Mouse (Mus musculus) CD8-positive naive resting alpha-beta T cell, adult 57 days (primary cell): ENCODE data around the gene Pgbd1. TPM values are rescaled to one million over a fixed set of nuclear protein-coding genes. Genes with fewer than 3 reads are reported as not detected.

Source experiments
- total RNA-seq: library from RNA; stranded (reverse); gene quantifications from one replicate; pipeline ENCODE4 v1.2.4, GENCODE M21; 2023

The Pgbd1 gene
- 0.58 TPM for total RNA-seq

DNA sequence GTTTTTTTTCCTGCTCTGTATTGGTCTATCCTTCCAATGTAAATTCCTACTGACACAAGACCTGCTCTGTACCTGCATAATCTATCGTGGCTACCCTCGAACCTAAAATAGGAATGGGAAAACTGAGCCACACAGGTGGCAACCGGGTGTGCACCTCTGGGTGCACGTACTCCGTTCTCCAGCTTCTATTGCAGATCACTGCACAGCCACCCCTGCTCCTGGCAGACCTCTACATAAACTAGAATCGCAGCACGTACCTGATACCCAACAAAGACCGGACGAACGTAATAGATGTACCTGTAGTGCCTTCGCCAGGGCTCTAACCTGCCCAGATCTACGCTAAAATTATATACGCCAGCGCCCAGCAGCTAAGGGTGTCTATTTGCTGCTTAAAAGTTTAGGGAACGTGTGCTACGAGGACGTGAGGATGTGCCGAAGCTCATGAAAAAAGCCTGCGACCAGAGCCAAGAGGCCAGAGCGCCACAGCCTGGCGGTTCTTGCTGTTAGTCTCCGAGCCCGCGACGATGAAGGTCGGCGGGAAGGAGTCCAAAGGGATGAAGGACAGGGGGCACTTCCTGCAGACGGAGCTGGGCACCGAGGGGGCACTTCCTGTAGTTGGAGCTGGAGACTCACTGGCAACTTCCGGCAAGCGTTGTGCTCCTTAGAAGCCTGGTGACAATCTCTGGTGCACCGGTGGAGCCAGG, at the start of gene Pgbd1:
Gene Pgbd1 (minus strand): TSS at position 556 of the 704 bp plus-strand sequence.

DNA sequence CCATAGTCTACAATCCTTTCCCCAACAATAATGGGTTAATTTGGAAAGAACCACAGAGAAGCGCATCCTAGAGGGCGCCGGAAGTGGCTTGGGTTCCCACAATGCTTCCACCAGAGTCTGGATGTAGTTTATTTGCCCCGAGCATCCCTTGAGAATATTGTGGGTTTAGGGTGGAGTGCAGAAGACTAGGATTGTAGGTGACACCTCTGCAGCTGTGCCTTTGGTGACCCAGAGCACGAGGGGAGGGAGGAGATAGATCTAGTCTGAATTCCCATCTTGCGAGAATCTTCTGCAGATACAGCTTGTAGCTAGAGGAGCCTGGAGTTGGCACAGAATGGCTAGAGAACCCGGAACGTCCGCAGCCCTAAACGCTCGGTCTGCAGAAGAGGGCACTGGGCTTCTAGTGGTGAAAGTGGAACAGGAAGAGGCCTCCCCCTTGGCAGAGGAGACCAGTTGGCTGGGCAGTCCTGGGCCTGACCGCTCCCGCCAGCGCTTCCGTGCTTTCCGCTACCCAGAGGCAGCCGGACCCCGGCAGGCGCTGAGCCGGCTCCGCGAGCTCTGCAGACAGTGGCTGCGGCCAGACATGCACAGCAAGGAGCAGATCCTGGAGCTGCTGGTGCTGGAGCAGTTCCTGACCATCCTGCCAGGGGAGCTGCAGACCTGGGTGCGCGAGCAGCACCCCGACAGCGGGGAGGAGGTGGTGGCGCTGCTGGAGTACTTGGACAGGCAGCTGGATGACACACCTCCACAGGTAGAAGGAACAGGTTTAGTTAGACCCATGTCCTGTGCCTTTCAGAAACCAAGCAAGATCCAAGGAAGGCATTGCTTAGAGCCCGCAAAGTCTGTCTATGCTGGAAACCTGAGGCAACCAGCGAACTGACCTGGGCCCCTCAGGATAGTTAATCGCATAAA, 38.2 kb upstream of the Pgbd1 start, which contains the start of the genes Zkscan4 and Gm10065:
Gene Zkscan4 (plus strand): TSS at position 149 of the 912 bp plus-strand sequence.
Gene Gm10065 (minus strand): TSS at position 683 of the 912 bp plus-strand sequence.

GRCm38 (mm10) chr13:21468061-21469019, 27.5 kb upstream of the Pgbd1 start, which contains the start of gene Nkapl:
TSS of gene Nkapl (minus strand) at chr13:21468509.

DNA sequence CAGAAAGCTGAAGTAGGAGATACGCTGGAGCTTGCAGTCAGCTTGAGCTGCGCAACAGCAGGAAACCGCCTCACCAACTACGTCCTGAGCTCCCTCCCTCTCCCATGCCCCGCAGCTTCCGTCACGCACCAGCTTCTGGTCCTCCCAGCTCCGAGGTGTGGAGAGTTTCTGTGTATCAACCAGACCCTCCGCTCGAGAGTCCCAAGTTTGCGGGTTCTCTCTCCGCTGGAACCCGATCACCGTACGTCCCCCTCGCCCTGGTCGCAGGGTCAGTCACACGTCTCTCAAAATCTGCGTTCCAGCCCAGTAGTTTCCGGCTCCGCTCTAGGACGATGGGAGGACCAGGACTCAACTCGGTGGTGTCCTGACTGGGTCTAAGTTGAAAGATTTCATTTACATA, 12.6 kb upstream of the Pgbd1 start, which contains the start of gene Zscan26:
Gene Zscan26 (minus strand): TSS at position 282 of the 400 bp plus-strand sequence.

GRCm38 (mm10) chr13:21402287-21402846, 38.5 kb downstream of the Pgbd1 start, which contains the start of gene Zkscan3:
TSS of gene Zkscan3 (minus strand) at chr13:21402755.

Other genes starting within 250 kb of the Pgbd1 start
- gene Gpx5, start 148.3 kb downstream of the Pgbd1 start, total RNA-seq = not detected
- not detected for gene Gpx6, start 128.9 kb downstream of the Pgbd1 start, total RNA-seq
- gene Olfr1367, start 94.1 kb downstream of the Pgbd1 start, total RNA-seq = not detected
- gene Zscan12, start 78.2 kb downstream of the Pgbd1 start, total RNA-seq = 7.0 TPM
- gene Zkscan3, start 38.3 kb downstream of the Pgbd1 start, total RNA-seq = 62.2 TPM
- gene Zscan26, start 12.7 kb upstream of the Pgbd1 start, total RNA-seq = 51.2 TPM
- gene Nkapl, start 27.5 kb upstream of the Pgbd1 start, total RNA-seq = not detected
- not detected for gene Zkscan4, start 37.8 kb upstream of the Pgbd1 start, total RNA-seq
- gene Gm10065, start 38.4 kb upstream of the Pgbd1 start, total RNA-seq = not detected
- 5.6 TPM for gene AK157302, start 54.2 kb upstream of the Pgbd1 start, total RNA-seq
- gene Gm11273, start 60.4 kb upstream of the Pgbd1 start, total RNA-seq = 14.0 TPM
- gene Zkscan8, start 90.1 kb upstream of the Pgbd1 start, total RNA-seq = 11.5 TPM
- not detected for gene Olfr1366, start 101.8 kb upstream of the Pgbd1 start, total RNA-seq
- not detected for gene Olfr1535, start 118.8 kb upstream of the Pgbd1 start, total RNA-seq
- not detected for gene Olfr1364, start 140.7 kb upstream of the Pgbd1 start, total RNA-seq
- not detected for gene Olfr1362, start 173.0 kb upstream of the Pgbd1 start, total RNA-seq
- gene Olfr11, start 201.5 kb upstream of the Pgbd1 start, total RNA-seq = not detected
- gene Olfr1361, start 222.3 kb upstream of the Pgbd1 start, total RNA-seq = not detected
- gene Olfr1360, start 236.3 kb upstream of the Pgbd1 start, total RNA-seq = not detected